Mouse (Mus musculus) kidney, adult 2 months (tissue): ENCODE data around the gene Brat1. TPM values are rescaled to one million over a fixed set of nuclear protein-coding genes. Genes with fewer than 3 reads are reported as not detected.
A peak's percentile ranks its signal among the peaks of the same experiment; 100 is the strongest.

Experiments used
- DNase-seq: peaks from one replicate; pipeline ENCODE4 v3.0.0; 2021
- H3K27ac ChIP-seq: fragments of 200-500 bp; 2 replicates; pipeline ENCODE4 v1.5.1; 2012; ENCODE audit warnings: low read depth, low read length, control low read depth, inconsistent platforms; ENCODE audit not compliant: insufficient read depth
- H3K27me3 ChIP-seq: fragments of 200-500 bp; replicated peaks from 2 replicates; pipeline ENCODE4 v1.6.1; 2012; ENCODE audit warnings: mild to moderate bottlenecking, moderate library complexity, low read length, inconsistent platforms; ENCODE audit not compliant: control insufficient read depth, insufficient read depth
- H3K36me3 ChIP-seq: fragments of 200-500 bp; 2 replicates; pipeline ENCODE4 v1.6.1; 2012; ENCODE audit warnings: mild to moderate bottlenecking, moderate library complexity, low read length, inconsistent platforms; ENCODE audit not compliant: control insufficient read depth, insufficient read depth
- H3K4me1 ChIP-seq: fragments of 200-500 bp; 2 replicates; pipeline ENCODE4 v1.6.1; 2011; ENCODE audit warnings: low read length; ENCODE audit not compliant: control insufficient read depth, insufficient read depth
- H3K4me3 ChIP-seq: fragments of 200-500 bp; 2 replicates; pipeline ENCODE4 v1.5.1; 2011; ENCODE audit warnings: mild to moderate bottlenecking, low read depth, low read length, control low read depth; ENCODE audit not compliant: insufficient read depth
- CTCF ChIP-seq: fragments of 200-500 bp; conservative IDR thresholded peaks from 2 replicates; pipeline ENCODE4 v1.5.1; 2011; ENCODE audit warnings: low read depth, mild to moderate bottlenecking, control low read depth, low read length, moderate library complexity, mixed read lengths; ENCODE audit not compliant: insufficient read depth, insufficient read length
- POLR2A ChIP-seq: fragments of 200-500 bp; IDR thresholded peaks from one replicate; pipeline ENCODE4 v1.6.1; 2011; ENCODE audit warnings: low read depth, low read length, control low read depth
- WGBS: fragments of 180-500 bp; shearing (Covaris S2); methylation state at CpG from one replicate; pipeline ENCODE4 v1.1.7; 2018; 5-methylcytosine and 5-hydroxymethylcytosine counted together
- polyA plus RNA-seq: library from polyadenylated mRNA; depleted of rRNA; stranded (reverse); fragments of >200 nt; gene quantifications from 2 replicates; pipeline ENCODE4 v1.2.3, GENCODE M21; 2012

The Brat1 gene
- polyA plus RNA-seq, 1 experiment = 16.3 TPM

DNA sequence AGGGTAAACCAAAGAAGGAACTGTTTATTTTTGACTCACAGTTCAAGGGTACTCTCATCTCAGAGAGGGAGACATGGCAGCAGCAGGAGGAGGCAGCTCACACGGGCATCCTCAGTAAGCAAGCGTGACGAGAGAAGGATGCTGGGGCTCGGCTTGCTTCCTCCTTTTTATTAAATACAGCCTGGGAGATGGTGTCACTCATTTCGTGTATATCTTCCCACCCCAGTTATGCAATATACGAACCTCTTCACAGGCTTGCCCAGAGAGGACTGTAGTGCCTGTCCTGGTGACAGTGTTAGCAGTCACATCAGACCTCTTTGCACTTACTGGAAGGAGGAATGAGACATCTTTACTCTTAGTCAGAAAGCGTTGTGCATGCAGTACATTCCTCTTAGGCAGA, 16.0 kb downstream of the Brat1 start:
- H3K36me3 ChIP-seq = peaks cover 4% of the 10 kb centered on the region
- no peak for TF ChIP-seq POLR2A

DNA sequence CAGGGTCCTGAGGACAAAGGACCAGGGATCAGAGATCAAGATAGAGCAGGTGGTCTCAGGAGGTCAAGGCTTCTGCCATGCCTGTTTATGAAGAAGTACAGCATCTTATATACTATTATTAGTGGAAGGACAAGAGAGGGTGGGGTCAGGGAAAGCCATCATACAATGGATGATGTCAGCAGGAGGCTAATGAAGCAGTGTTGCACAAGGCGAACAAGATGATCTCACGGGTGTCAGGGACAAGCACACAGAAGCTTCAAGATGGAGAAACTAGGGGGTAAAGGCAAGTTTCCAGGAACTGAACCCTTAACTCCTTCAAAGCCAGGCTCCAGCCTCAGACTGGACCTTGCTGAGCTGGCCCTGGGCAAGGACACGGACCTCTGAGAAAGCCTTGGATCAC, 17.3 kb downstream of the Brat1 start:
- WGBS = 77% methylated on average over 3 of the region's 3 CpGs
- no peaks in the 10 kb centered on the region for H3K4me1 ChIP-seq
- H3K36me3 ChIP-seq = peaks cover 3% of the 10 kb centered on the region
- H3K27ac ChIP-seq = no peak overlapping the region
- DNase-seq = no peak
- no peak for TF ChIP-seq CTCF
- TF ChIP-seq POLR2A = no peak
- H3K4me3 ChIP-seq = no peak overlapping the region
- no peaks in the 10 kb centered on the region for H3K27me3 ChIP-seq

More for the DNA sequence above, 16.0 kb downstream of the Brat1 start:
- Histone ChIP-seq H3K27me3 (no peaks in the 10 kb centered on the region), H3K4me1 (no peaks in the 10 kb centered on the region), H3K27ac (no peak overlapping the region), H3K4me3 (no peak overlapping the region)
- DNase-seq = no peak
- WGBS = 70% methylated on average over 7 of the region's 7 CpGs

DNA sequence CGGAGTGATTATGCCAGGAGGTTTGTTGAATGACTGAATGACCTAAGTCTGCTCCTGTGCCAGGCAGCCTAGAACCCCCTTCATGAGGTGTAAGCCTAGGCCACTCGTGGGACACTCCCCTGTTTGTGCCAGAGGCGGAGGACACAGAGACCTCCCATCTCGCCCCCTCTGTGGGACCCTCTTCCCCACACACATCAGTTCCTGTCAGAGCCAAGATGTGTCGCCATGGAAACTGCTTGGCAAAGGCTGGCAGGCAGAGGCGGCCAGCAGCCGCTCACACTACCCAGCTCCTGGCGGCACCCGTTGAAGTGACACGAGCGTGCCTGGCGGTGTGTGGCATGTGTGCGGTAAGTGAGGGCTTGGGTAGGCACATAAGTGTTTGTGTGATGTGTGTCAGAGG, 19.0 kb downstream of the Brat1 start, which contains the start of gene Amz1:
Gene Amz1 (plus strand): TSS at position 306 of the 400 bp plus-strand sequence.
- Histone ChIP-seq H3K4me1 (no peaks in the 10 kb centered on the region), H3K4me3 (no peak within 1 kb of the TSS), H3K27ac (no peak within 1 kb of the TSS), H3K36me3 (no peaks in the 10 kb centered on the region; the same call in 1 of the 2 replicates), H3K27me3 (no peaks in the 10 kb centered on the region)
- WGBS = 73% methylated on average over 13 of the region's 13 CpGs
- no peak for DNase-seq
- TF ChIP-seq CTCF (no peak), POLR2A (no peak)

DNA sequence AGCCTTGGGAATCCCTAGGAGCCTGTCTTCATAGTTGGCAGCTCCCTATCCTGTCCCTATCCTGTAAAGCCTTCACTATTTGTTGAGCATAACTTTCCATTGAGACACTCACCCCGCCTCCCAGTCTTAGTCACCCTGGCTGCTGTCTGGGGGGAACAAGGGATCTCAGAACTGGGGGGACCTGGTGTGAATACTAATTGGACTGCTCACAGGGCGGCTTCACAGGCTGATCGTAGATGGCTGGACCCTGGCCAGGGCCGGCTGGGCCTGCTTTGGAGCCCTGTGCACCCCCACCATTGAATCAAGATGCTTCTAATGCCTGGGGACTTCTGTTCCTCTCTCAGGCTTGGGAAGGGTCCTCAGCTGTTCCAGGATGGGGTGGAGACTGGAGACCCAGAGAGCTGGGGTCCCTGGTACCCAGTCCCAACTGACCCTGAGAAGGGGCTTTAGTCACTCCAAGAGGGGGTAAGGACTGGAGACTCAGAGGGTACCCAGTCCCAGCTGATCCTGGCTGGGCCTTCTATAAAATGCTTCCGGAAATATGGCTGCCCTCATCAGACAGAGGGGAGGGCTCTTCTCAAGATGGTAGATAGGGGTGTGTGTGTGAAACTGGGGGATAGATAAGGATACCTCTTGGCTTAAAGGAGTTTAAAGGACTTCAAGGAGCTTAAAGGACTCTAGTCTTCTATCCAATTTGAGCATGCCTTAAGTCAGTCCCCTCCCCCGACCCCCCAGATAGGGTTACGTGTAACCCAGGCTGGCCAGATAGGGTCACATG, 21.4 kb downstream of the Brat1 start:
- no peak overlapping the region for H3K27ac ChIP-seq
- TF ChIP-seq CTCF = no peak
- no peak for TF ChIP-seq POLR2A
- no peak for DNase-seq
- no peaks in the 10 kb centered on the region for H3K36me3 ChIP-seq
- no peak overlapping the region for H3K4me3 ChIP-seq
- WGBS = 90% methylated on average over 7 of the region's 7 CpGs
- no peaks in the 10 kb centered on the region for H3K4me1 ChIP-seq
- H3K27me3 ChIP-seq = no peaks in the 10 kb centered on the region

DNA sequence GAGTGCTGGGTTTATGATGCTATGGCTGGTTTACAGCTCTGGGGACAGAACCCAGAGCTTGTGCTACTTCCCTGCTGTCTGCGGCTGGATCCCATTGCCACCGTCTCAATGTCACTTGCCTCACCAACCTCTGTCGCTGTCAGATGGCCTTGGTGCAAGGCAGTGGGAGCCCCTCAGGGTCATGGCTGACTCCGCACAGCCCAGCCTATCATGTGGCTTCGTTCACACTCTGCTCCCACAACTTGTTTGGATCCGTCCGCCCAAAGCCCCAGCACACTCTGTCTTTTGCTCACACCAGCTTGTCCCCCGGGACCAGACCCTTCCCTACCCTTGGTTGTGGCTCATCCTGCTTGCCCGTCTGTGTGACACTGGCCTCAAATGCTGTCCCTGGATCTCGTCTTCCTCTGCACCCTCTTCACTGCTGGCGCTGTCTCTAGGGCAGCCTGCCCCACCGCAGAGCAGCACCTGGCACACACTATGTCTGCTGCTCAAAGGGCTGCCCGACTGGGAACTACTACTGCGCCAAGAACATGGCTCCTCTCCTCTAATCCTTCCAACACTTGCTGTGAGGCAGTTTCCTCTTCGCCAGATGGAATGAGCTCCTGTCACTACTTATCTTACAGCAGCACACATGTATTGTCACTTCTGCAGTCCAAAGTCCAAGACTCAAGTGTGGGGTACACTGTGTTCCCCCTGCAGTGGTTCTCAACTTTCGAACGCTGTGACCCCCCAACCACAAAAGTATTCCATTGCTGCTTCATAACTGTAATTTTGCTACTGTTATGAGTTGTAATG, 22.3 kb downstream of the Brat1 start:
- Histone ChIP-seq H3K36me3 (no peaks in the 10 kb centered on the region), H3K4me3 (no peak overlapping the region), H3K4me1 (no peaks in the 10 kb centered on the region), H3K27me3 (no peaks in the 10 kb centered on the region), H3K27ac (no peak overlapping the region)
- WGBS = 85% methylated on average over 17 of the region's 17 CpGs
- DNase-seq = no peak
- no peak for TF ChIP-seq POLR2A
- no peak for TF ChIP-seq CTCF

DNA sequence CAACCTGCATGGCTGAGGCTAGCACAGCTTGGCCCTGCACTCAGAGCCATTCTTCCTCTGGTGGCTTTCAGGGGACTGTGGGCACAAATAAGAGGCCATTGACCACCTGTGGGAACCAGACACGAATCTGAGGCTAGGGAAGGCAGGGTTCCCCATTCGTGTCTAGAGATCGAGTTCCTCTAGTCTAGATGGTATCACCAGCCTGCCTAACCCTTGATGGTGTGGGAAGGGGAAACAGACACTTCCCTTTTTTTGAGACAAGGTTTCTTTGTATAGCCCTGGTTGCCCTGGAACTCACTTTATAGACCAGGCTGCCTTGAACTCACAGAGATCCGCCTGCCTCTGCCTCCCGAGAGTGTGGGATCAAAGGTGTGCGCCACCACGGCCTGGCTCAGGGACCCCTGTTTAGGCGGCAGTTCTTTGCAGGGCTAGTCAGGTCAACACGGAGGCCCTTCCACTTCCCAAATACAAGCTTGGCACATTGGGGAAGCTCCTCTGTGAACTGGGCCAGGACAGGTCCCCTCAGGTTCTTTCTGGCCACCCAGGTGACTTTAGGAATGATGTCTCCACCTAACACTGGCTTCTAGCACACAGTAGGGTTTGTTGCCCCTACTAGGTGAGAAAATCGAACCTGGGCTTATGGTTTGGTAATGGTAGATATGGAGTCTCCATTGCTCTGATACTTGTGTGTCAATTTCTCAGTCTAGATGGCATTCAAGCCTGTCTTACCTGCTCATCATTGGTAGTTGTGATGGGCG, 26.4 kb downstream of the Brat1 start:
- no peak for TF ChIP-seq POLR2A
- no peak for TF ChIP-seq CTCF
- DNase-seq = no peak
- WGBS = 87% methylated on average over 11 of the region's 11 CpGs
- no peak overlapping the region for H3K27ac ChIP-seq
- H3K27me3 ChIP-seq = no peaks in the 10 kb centered on the region
- no peaks in the 10 kb centered on the region for H3K4me1 ChIP-seq
- no peak overlapping the region for H3K4me3 ChIP-seq
- H3K36me3 ChIP-seq = no peaks in the 10 kb centered on the region

DNA sequence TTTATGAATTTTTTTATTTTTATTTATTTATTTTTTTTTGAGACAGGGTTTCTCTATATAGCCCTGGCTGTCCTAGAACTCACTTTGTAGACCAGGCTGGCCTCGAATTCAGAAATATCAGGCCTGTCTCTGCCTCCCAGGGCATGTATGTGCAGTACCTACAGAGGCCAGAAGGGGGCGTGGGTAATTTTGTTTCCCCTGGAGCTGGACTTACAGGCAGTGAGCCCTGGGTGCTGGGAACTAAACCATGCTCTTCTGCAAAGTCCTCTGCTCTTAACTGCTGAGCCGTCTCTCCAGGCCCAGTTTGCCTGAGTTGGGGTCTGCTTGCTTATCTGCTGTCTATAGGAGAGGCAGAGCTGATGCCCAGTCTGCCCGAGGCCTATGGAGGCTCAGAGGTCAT, 27.4 kb downstream of the Brat1 start:
- H3K36me3 ChIP-seq = no peaks in the 10 kb centered on the region
- H3K27ac ChIP-seq = no peak overlapping the region
- no peaks in the 10 kb centered on the region for H3K27me3 ChIP-seq
- TF ChIP-seq POLR2A (no peak), CTCF (peak; percentile 30)
- DNase-seq = no peak
- H3K4me3 ChIP-seq = no peak overlapping the region
- whole genome bisulfite sequencing = 74% methylated on average over 4 of the region's 4 CpGs
- H3K4me1 ChIP-seq = no peaks in the 10 kb centered on the region
